Mouse (Mus musculus) lung, adult 2 months (tissue): ENCODE measurements around the gene Uba1y. TPM values are rescaled to one million over a fixed set of nuclear protein-coding genes. Genes with fewer than 3 reads are reported as not detected.
A peak's percentile ranks its signal among the peaks of the same experiment; 100 is the strongest.
"Not testable (repeated sequence)": the region's sequence is repeated elsewhere in the genome, so short reads cannot be mapped to it uniquely, and the experiment has no call there.

Experiments
- DNase-seq: peaks from one replicate; pipeline ENCODE4 v3.0.0; 2022
- H3K4me1 ChIP-seq: fragments of 200-500 bp; 2 replicates; pipeline ENCODE4 v1.6.1; 2011; ENCODE audit warnings: low read length; ENCODE audit not compliant: control insufficient read depth, insufficient read depth
- H3K4me3 ChIP-seq: fragments of 200-500 bp; replicated peaks from 2 replicates; pipeline ENCODE3; 2011; ENCODE audit warnings: low read depth, mild to moderate bottlenecking, control low read depth, low read length; ENCODE audit errors: extremely low read depth
- CTCF ChIP-seq: fragments of 200-500 bp; IDR thresholded peaks from 2 replicates; pipeline ENCODE4 v1.5.1; 2011; ENCODE audit warnings: mild to moderate bottlenecking, low read length, control low read depth; ENCODE audit not compliant: insufficient read depth
- POLR2A ChIP-seq: fragments of 200-500 bp; IDR thresholded peaks from 2 replicates; pipeline ENCODE4 v1.6.1; 2011; ENCODE audit warnings: low read depth, mild to moderate bottlenecking, control low read depth, low read length, borderline replicate concordance; ENCODE audit errors: extremely low read depth
- WGBS: fragments of 180-500 bp; shearing (Covaris S2); methylation state at CpG from one replicate; pipeline ENCODE4 v1.1.7; 2018; 5-methylcytosine and 5-hydroxymethylcytosine counted together
- polyA plus RNA-seq: library from polyadenylated mRNA; depleted of rRNA; stranded (reverse); fragments of >200 nt; gene quantifications from 2 replicates; pipeline ENCODE4 v1.2.3, GENCODE M21; 2012; rRNA removed

Gene Uba1y
- polyA plus RNA-seq, result not detected in 2 replicates

GRCm38 (mm10) chrY:818396-818795 is at the start of gene Uba1y:
Gene Uba1y, plus strand, starts transcription at chrY:818649.
- DNase-seq, result no peak
- WGBS, result no CpG with 5 or more reads among the region's 15 CpGs
- no peaks in the 10 kb centered on the region for H3K4me1 ChIP-seq

GRCm38 (mm10) chrY:797309-797708 is 21.1 kb upstream of the Uba1y start, which contains the start of gene Zfy1:
Gene Zfy1, minus strand, starts transcription at chrY:797409.
- DNase-seq, H3K4me3 ChIP-seq, H3K4me1 ChIP-seq: not testable (repeated sequence)
- WGBS, result no CpG with 5 or more reads among the region's 11 CpGs

More at GRCm38 (mm10) chrY:818396-818795, at the start of gene Uba1y:
- H3K4me3 ChIP-seq, result no peak within 1 kb of the TSS
- TF ChIP-seq POLR2A (no peak), CTCF (no peak)

- peak overlapping the region; percentile 48 for H3K4me3 ChIP-seq
- H3K4me1 ChIP-seq, result no peaks in the 10 kb centered on the region; the same call in 1 of the 2 replicates
- no peak for TF ChIP-seq CTCF
- no peak for TF ChIP-seq POLR2A
- no CpG with 5 or more reads among the region's 15 CpGs for WGBS
- peak; percentile 2 for DNase-seq
These were observed 9.3 kb upstream of the Uba1y start for GRCm38 (mm10) chrY:808991-809661.

GRCm38 (mm10) chrY:872404-872803 is 54.0 kb downstream of the Uba1y start:
- TF ChIP-seq CTCF, result no peak
- no peak for TF ChIP-seq POLR2A
- no peak overlapping the region for H3K4me3 ChIP-seq
- DNase-seq, result no peak
- H3K4me1 ChIP-seq, result no peaks in the 10 kb centered on the region

GRCm38 (mm10) chrY:872855-873549 is 54.6 kb downstream of the Uba1y start:
- TF ChIP-seq CTCF (no peak), POLR2A (no peak)
- H3K4me1 ChIP-seq, result no peaks in the 10 kb centered on the region
- DNase-seq, result no peak
- H3K4me3 ChIP-seq, result no peak overlapping the region
- WGBS, result no CpG with 5 or more reads among the region's 18 CpGs

Other genes with a start within 250 kb of the Uba1y start
- not detected in 2 replicates for gene Zfy1, start 21.2 kb upstream of the Uba1y start, polyA plus RNA-seq
- 4.9 and 6.7 TPM in 2 replicates for gene Kdm5d, start 79.1 kb downstream of the Uba1y start, polyA plus RNA-seq
- 5.1 and 10.1 TPM in 2 replicates for gene Eif2s3y, start 191.9 kb downstream of the Uba1y start, polyA plus RNA-seq